Mouse (Mus musculus) liver, embryonic 11.5 days (tissue): Measurements from ENCODE around the gene Rnf213. TPM values are rescaled to one million over a fixed set of nuclear protein-coding genes. Genes with fewer than 3 reads are reported as not detected.

ENCODE experiments used
- ATAC-seq: fragments of 200-750 bp; cut with Nextera tagmentation; replicated peaks from 2 replicates; pipeline ENCODE4 v1.8.0; 2017; ENCODE audit warnings: moderate number of reproducible peaks, mild to moderate bottlenecking, moderate TSS enrichment, moderate library complexity; ENCODE audit not compliant: low FRiP score
- DNase-seq: peaks from one replicate; pipeline ENCODE4 v3.0.0-alpha.2; 2017; ENCODE audit warnings: low spot score
- H3K27ac ChIP-seq: fragments of 300-500 bp; sonication (generic); 2 replicates; pipeline ENCODE4 v1.5.1; 2014; ENCODE audit warnings: mild to moderate bottlenecking, low read depth, low read length, control low read depth
- H3K27me3 ChIP-seq: fragments of 300-500 bp; sonication (generic); replicated peaks from 2 replicates; pipeline ENCODE4 v1.6.1; 2014; ENCODE audit warnings: low read length, mixed read lengths; ENCODE audit not compliant: control insufficient read depth, insufficient read depth
- H3K36me3 ChIP-seq: fragments of 300-500 bp; sonication (generic); 2 replicates; pipeline ENCODE4 v1.6.1; 2014; ENCODE audit warnings: mild to moderate bottlenecking, low read length, moderate library complexity, mixed read lengths; ENCODE audit not compliant: control insufficient read depth, insufficient read depth
- H3K4me1 ChIP-seq: fragments of 300-500 bp; sonication (generic); replicated peaks from 2 replicates; pipeline ENCODE4 v1.6.1; 2014; ENCODE audit warnings: low read length, mixed read lengths; ENCODE audit not compliant: control insufficient read depth, insufficient read depth
- H3K4me2 ChIP-seq: fragments of 300-500 bp; sonication (generic); 2 replicates; pipeline ENCODE4 v1.6.1; 2014; ENCODE audit warnings: mild to moderate bottlenecking, control low read depth, moderate library complexity
- H3K4me3 ChIP-seq: fragments of 300-500 bp; sonication (generic); 2 replicates; pipeline ENCODE4 v1.5.1; 2014; ENCODE audit warnings: low read depth, low read length, control low read depth
- H3K9ac ChIP-seq: fragments of 300-500 bp; sonication (generic); 2 replicates; pipeline ENCODE4 v1.6.1; 2014; ENCODE audit warnings: low read depth, low read length, control low read depth
- H3K9me3 ChIP-seq: fragments of 300-500 bp; sonication (generic); 2 replicates; pipeline ENCODE4 v1.6.1; 2016; ENCODE audit warnings: low read length, inconsistent platforms, mixed read lengths; ENCODE audit not compliant: control insufficient read depth
- WGBS: fragments of 180-500 bp; shearing (Covaris S2); extraction: QIAGEN DNeasy Blood & Tissue Kit; methylation state at CpG from one replicate; pipeline ENCODE4 v1.1.7; 2014; 5-methylcytosine and 5-hydroxymethylcytosine counted together
- polyA plus RNA-seq: library from polyadenylated mRNA; unstranded; fragments of >200 nt; fragmentation: Nextera tagmentation; extraction: Ambion mirVana; gene quantifications from 2 replicates; pipeline ENCODE4 v1.2.1, GENCODE M21; 2014

The Rnf213 gene
- polyA plus RNA-seq, 1 experiment from 2014 or later = 8.0 TPM

DNA sequence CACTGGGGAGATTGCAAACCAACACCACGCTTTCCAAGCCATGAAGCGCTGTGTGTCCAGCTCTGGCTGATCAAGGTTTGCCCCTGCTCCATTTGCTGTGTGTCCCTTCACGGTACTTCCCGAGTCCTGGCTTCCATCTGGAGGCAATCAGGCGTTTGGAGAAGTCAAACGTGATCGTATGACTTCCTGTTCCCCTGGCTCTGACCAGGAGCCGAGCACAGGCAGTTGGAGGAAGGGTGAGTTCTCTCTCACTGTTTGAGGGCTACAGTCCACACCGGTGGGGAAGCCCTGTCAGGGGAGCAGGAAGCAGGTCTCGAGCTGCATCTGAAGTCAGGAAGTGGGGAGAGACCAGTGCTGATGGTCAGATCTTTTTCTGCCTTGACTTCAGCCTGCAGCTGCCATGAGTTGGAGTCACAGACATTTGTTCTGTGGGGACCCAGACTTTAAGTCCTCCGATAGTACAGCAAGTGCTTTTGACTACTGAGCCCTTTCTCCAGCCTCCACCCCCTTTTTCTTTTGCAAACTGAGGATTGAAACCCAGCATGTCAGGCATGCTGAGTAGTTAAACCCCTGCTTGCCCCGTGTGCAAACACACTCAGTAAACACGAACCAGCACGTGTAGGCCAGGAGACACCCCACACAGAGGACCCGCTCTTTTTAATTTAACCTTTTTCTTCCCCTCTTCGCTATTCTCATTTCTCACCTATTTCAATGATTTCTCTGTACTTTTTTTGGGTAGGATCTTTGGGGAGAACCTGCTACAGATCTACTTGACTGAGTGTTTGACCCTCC, 26.6 kb downstream of the Rnf213 start:
- ATAC-seq = no peak
- H3K9ac ChIP-seq = 0 out of 2 replicates have a peak overlapping the region, but pooled peaks have one; percentile 21

DNA sequence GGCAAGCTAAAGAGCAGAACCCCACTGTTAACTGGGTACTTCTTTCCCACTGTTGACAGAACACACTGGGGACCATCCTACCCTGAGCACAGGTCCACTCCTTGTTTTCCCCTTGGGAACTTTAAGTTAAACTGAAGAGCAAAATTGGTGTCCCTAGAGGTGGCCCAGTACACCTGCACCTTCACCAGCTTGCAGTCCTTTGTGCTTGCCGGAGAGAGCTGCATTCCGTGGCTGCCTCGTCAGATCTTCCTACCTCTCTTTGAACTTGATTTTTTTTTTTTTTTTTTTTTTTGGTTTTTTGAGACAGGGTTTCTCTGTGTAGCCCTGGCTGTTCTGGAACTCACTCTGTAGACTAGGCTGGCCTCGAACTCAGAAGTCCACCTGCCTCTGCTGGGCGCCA, 27.5 kb downstream of the Rnf213 start:
- H3K27me3 ChIP-seq = no peaks in the 10 kb centered on the region
- no peak overlapping the region for H3K4me3 ChIP-seq
- no peak overlapping the region for H3K9ac ChIP-seq
- WGBS = 81% methylated on average over 5 of the region's 5 CpGs
- H3K4me1 ChIP-seq = no peaks in the 10 kb centered on the region; the same call in 1 of the 2 replicates
- no peak for ATAC-seq
- peaks cover 4% of the 10 kb centered on the region; the same call in 1 of the 2 replicates for H3K36me3 ChIP-seq
- H3K9me3 ChIP-seq = no peaks in the 10 kb centered on the region
- H3K27ac ChIP-seq = no peak overlapping the region
- DNase-seq = no peak
- H3K4me2 ChIP-seq = no peak overlapping the region

More for the DNA sequence above, 26.6 kb downstream of the Rnf213 start:
- Histone ChIP-seq H3K4me1 (no peaks in the 10 kb centered on the region; the same call in 1 of the 2 replicates), H3K27ac (0 out of 2 replicates have a peak overlapping the region, but pooled peaks have one; percentile 1), H3K9me3 (no peaks in the 10 kb centered on the region), H3K36me3 (peaks cover 4% of the 10 kb centered on the region; the same call in 1 of the 2 replicates), H3K4me2 (no peak overlapping the region), H3K27me3 (no peaks in the 10 kb centered on the region), H3K4me3 (no peak overlapping the region)
- WGBS = 42% methylated on average over 16 of the region's 16 CpGs
- no peak for DNase-seq

DNA sequence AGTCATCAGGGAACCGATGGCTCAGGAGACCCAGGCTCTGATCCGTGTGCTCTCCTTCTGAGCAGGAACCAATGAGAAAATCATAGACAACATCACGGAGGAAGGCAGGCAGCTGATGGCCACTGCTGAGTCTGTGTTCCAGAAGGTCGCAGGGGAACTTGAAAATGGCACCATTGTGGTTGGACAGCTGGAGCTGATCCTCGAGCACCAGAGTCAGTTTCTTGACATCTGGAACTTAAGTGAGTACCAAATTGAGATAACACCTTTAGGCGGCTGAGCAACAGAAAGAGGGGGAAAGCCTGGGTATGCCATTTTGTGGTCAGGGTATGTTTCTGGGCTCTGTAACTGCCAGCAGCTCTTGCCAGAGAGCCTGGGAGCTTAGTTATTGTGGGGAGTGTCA, 34.5 kb downstream of the Rnf213 start:
- no peak overlapping the region for H3K27ac ChIP-seq
- no peak overlapping the region for H3K9ac ChIP-seq
- no peaks in the 10 kb centered on the region for H3K27me3 ChIP-seq
- H3K4me3 ChIP-seq = no peak overlapping the region
- ATAC-seq (no peak), DNase-seq (no peak)
- no peak overlapping the region for H3K4me2 ChIP-seq
- peaks cover under 1% of the 10 kb centered on the region; the same call in 1 of the 2 replicates for H3K36me3 ChIP-seq
- H3K9me3 ChIP-seq = no peaks in the 10 kb centered on the region
- peaks cover 11% of the 10 kb centered on the region for H3K4me1 ChIP-seq
- WGBS = 74% methylated on average over 6 of the region's 6 CpGs

DNA sequence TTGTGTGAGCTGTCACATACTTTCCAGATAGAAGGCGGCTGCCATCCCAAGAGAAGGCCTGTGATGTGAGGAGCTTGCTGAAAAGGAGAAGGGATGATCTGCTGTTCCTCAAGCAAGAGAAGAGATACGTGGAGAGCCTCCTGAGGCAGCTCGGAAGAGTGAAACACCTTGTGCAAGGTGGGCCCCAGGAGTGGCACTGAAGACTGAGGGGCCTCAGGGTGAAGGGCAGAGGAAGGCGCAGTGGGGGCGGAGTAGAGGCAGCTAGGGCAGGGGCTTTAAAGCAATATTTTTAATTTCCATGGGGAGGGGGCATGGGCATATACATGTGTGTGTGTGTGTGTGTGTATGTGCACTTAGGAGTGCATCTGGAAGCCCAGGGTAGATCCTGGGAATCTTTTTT, 35.1 kb downstream of the Rnf213 start:
- no peak overlapping the region for H3K9ac ChIP-seq
- no peaks in the 10 kb centered on the region for H3K27me3 ChIP-seq
- no peak overlapping the region for H3K4me3 ChIP-seq
- 83% methylated on average over 5 of the region's 5 CpGs for WGBS
- peaks cover 11% of the 10 kb centered on the region for H3K4me1 ChIP-seq
- H3K9me3 ChIP-seq = no peaks in the 10 kb centered on the region
- ATAC-seq (no peak), DNase-seq (no peak)
- H3K36me3 ChIP-seq = no peaks in the 10 kb centered on the region; the same call in 1 of the 2 replicates
- H3K27ac ChIP-seq = no peak overlapping the region
- peak overlapping the region; percentile 59 for H3K4me2 ChIP-seq

DNA sequence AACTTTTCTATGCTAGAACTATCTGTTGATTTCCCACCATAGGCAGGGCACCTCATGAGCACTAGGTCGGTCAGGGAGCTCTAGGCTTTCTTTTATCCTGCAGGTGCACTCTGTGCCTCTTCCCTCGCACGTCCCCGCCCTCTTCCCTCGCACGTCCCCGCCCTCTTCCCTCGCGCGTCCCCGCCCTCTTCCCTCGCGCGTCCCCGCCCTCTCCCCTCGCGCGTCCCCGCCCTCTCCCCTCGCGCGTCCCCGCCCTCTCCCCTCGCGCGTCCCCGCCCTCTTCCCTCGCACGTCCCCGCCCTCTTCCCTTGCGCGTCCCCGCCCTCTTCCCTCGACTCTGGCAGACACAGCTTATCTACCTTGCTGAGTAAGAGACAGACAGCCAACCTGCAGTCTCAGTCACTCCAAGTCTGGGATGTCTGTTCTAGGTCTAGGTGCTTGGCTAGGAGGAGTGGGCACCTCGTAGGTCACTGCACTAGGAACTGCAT, 35.8 kb downstream of the Rnf213 start:
- Histone ChIP-seq H3K9ac (no peak overlapping the region), H3K4me1 (peaks cover 11% of the 10 kb centered on the region), H3K27me3 (no peaks in the 10 kb centered on the region), H3K9me3 (no peaks in the 10 kb centered on the region), H3K27ac (no peak overlapping the region), H3K36me3 (peaks cover 3% of the 10 kb centered on the region), H3K4me3 (peak overlapping the region; percentile 23; the same call in 1 of the 2 replicates), H3K4me2 (peak overlapping the region; percentile 59)
- ATAC-seq (peak; percentile 78), DNase-seq (peak; percentile 70)
- 1% methylated on average over 29 of the region's 35 CpGs for WGBS

DNA sequence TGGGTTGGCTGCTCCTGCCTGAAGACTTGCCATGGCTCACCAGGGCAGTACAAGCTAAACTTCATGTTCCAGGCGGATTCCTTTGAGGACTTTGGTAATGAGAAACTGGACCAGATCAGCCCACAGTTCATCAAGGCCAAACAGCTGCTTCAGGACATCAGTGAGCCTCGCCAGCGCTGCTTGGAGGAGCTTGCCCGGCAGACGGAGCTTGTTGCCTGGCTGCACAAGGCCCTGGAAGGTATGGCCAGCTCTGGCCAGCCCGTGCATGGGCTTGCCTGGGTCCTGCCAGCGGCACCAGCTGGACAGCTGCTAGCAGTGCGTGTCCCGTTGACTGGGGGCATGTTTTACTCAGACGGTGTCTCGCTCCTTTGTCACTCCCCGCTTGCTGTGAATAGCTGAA, 38.6 kb downstream of the Rnf213 start:
- H3K27me3 ChIP-seq = no peaks in the 10 kb centered on the region
- no peaks in the 10 kb centered on the region for H3K9me3 ChIP-seq
- H3K4me2 ChIP-seq = no peak overlapping the region
- H3K4me3 ChIP-seq = no peak overlapping the region
- DNase-seq (no peak), ATAC-seq (no peak)
- peaks cover 11% of the 10 kb centered on the region for H3K36me3 ChIP-seq
- H3K27ac ChIP-seq = no peak overlapping the region
- peaks cover 11% of the 10 kb centered on the region for H3K4me1 ChIP-seq
- WGBS = 89% methylated on average over 12 of the region's 12 CpGs
- H3K9ac ChIP-seq = no peak overlapping the region

DNA sequence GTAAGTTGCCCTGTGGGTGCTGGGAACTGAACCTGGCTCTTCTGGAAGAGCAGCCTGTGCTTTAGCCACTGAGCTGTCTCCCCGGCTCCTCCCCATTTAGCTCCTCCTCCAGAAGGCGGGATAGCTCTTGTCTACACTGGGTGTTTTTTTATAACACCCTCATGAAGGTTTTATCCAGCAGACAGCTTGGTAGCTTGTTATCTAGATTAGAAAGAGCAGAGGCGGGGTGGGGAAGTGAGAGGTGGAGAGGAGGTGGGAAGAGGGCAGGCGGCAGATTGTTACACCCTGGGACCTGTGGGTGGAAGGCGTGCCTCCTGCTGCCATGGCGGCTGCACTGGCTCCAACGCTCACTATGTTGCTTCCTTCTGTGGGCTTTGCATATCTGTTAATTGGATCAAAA, 39.8 kb downstream of the Rnf213 start:
- H3K9me3 ChIP-seq = no peaks in the 10 kb centered on the region
- H3K4me1 ChIP-seq = peaks cover 11% of the 10 kb centered on the region
- H3K9ac ChIP-seq = no peak overlapping the region
- peak overlapping the region; percentile 22; the same call in 1 of the 2 replicates for H3K27ac ChIP-seq
- no peak overlapping the region for H3K4me2 ChIP-seq
- H3K4me3 ChIP-seq = no peak overlapping the region
- peak; percentile 86 for ATAC-seq
- no peak for DNase-seq
- peaks cover 11% of the 10 kb centered on the region for H3K36me3 ChIP-seq
- no peaks in the 10 kb centered on the region for H3K27me3 ChIP-seq
- WGBS = 60% methylated on average over 7 of the region's 7 CpGs

DNA sequence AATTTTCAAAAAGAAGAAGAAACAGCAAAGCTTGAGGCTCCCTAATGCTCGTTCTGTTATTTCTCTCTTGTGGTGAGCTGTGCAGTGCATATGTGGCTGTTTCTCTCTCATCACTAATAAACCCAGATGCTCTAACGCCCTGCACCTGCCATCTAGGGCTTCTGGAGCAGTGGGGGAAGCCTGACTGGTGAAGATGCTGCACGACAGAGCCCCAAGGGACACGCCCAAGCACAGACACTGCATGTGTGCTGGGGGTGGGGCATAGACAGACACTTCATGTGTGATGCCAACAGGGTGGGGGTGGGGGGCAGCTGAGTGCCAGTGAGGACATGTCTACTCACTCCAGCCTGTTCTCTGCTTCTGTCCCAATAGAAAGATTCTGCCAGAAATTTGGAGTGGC, 41.4 kb downstream of the Rnf213 start:
- H3K9me3 ChIP-seq = no peaks in the 10 kb centered on the region
- ATAC-seq (no peak), DNase-seq (no peak)
- H3K9ac ChIP-seq = no peak overlapping the region
- WGBS = 68% methylated on average over 4 of the region's 4 CpGs
- no peaks in the 10 kb centered on the region for H3K27me3 ChIP-seq
- peaks cover 11% of the 10 kb centered on the region for H3K36me3 ChIP-seq
- H3K27ac ChIP-seq = no peak overlapping the region
- H3K4me3 ChIP-seq = no peak overlapping the region
- H3K4me2 ChIP-seq = no peak overlapping the region
- no peaks in the 10 kb centered on the region for H3K4me1 ChIP-seq
